Mouse (Mus musculus) MEL (cell line): Measurements from ENCODE around the gene Adam10. TPM values are rescaled to one million over a fixed set of nuclear protein-coding genes. Genes with fewer than 3 reads are reported as not detected.

Source experiments
- DNase-seq: peaks from one replicate; pipeline ENCODE4 v3.0.0; 2011; ENCODE audit warnings: low read depth, low spot score
- H3K27ac ChIP-seq: 2 replicates; pipeline ENCODE4 v1.5.1; 2012; ENCODE audit warnings: low read depth, mild to moderate bottlenecking, control low read depth, low read length, moderate library complexity; ENCODE audit not compliant: control insufficient read depth
- H3K27me3 ChIP-seq, 2 experiments: fragments of 150-350 bp in 1 of 2; sonication (generic) in 1 of 2; 2 replicates each; pipeline ENCODE4 v1.6.1; 2012; ENCODE audit warnings: low read length in 2 of 2, mild to moderate bottlenecking in 2 of 2, improper control_type of control experiment in 1 of 2, moderate library complexity in 1 of 2; ENCODE audit not compliant: insufficient read depth in 2 of 2, control insufficient read depth in 1 of 2
- H3K36me3 ChIP-seq, 2 experiments: 2 replicates each; pipeline ENCODE4 v1.6.1; 2012 to 2014; ENCODE audit warnings: low read length in 2 of 2, improper control_type of control experiment in 1 of 2, inconsistent platforms in 1 of 2, mild to moderate bottlenecking in 1 of 2; ENCODE audit not compliant: insufficient read depth in 2 of 2, control insufficient read depth in 1 of 2
- H3K4me1 ChIP-seq, 2 experiments: fragments of 150-350 bp in 1 of 2; sonication (generic) in 1 of 2; 2 replicates each; pipeline ENCODE4 v1.6.1; 2012; ENCODE audit warnings: low read length in 2 of 2, improper control_type of control experiment in 1 of 2, mild to moderate bottlenecking in 1 of 2; ENCODE audit not compliant: insufficient read depth in 2 of 2, control insufficient read depth in 1 of 2
- H3K4me3 ChIP-seq, 2 experiments: fragments of 150-350 bp in 1 of 2; sonication (generic) in 1 of 2; 2 replicates each; pipeline ENCODE4 v1.5.1; 2012; ENCODE audit warnings: low read depth in 2 of 2, low read length in 2 of 2, mild to moderate bottlenecking in 2 of 2, moderate library complexity in 2 of 2, control low read depth in 1 of 2, improper control_type of control experiment in 1 of 2; ENCODE audit not compliant: control insufficient read depth in 1 of 2, insufficient read depth in 1 of 2
- H3K79me2 ChIP-seq: 2 replicates; pipeline ENCODE4 v1.6.1; 2012; ENCODE audit warnings: mild to moderate bottlenecking, low read length, moderate library complexity; ENCODE audit not compliant: control insufficient read depth, poor library complexity, insufficient read depth
- H3K9ac ChIP-seq: 2 replicates; pipeline ENCODE4 v1.6.1; 2012; ENCODE audit warnings: low read depth, mild to moderate bottlenecking, control low read depth, low read length, moderate library complexity; ENCODE audit not compliant: control insufficient read depth, poor library complexity, severe bottlenecking
- H3K9me3 ChIP-seq: fragments of 150-350 bp; sonication (generic); replicated peaks from 2 replicates; pipeline ENCODE4 v1.6.1; 2012; ENCODE audit warnings: mild to moderate bottlenecking, low read length, improper control_type of control experiment, moderate library complexity; ENCODE audit not compliant: insufficient read depth
- CHD1 ChIP-seq: IDR thresholded peaks from 2 replicates; pipeline ENCODE4 v1.6.1; 2012; ENCODE audit warnings: low read depth, mild to moderate bottlenecking, inconsistent platforms, low read length, improper control_type of control experiment
- CHD2 ChIP-seq: IDR thresholded peaks from 2 replicates; pipeline ENCODE4 v1.6.1; 2011; ENCODE audit warnings: low read length, improper control_type of control experiment
- EP300 ChIP-seq, 2 experiments: IDR thresholded peaks; 2 replicates each; pipeline ENCODE4 v1.6.1; 2011; ENCODE audit warnings: improper control_type of control experiment in 2 of 2, low read length in 2 of 2, low read depth in 1 of 2, mild to moderate bottlenecking in 1 of 2
- GATA1 ChIP-seq: IDR thresholded peaks from 2 replicates; pipeline ENCODE4 v1.6.1; 2011; ENCODE audit warnings: low read depth, low read length, improper control_type of control experiment
- HCFC1 ChIP-seq: IDR thresholded peaks from 2 replicates; pipeline ENCODE4 v1.6.1; 2012; ENCODE audit warnings: low read depth, mild to moderate bottlenecking, inconsistent platforms, low read length, improper control_type of control experiment, moderate library complexity
- JUND ChIP-seq: IDR thresholded peaks from 2 replicates; pipeline ENCODE4 v1.6.1; 2011; ENCODE audit warnings: low read depth, mild to moderate bottlenecking, improper control_type of control experiment, low read length
- MAX ChIP-seq: IDR thresholded peaks from 2 replicates; pipeline ENCODE4 v1.6.1; 2011; ENCODE audit warnings: low read length, improper control_type of control experiment
- MAZ ChIP-seq: IDR thresholded peaks from 2 replicates; pipeline ENCODE4 v1.6.1; 2012; ENCODE audit warnings: low read depth, mild to moderate bottlenecking, inconsistent platforms, low read length, improper control_type of control experiment
- MEF2A ChIP-seq: IDR thresholded peaks from 2 replicates; pipeline ENCODE4 v1.6.1; 2014; ENCODE audit warnings: low read depth, mild to moderate bottlenecking, inconsistent platforms, low read length, improper control_type of control experiment; ENCODE audit not compliant: poor library complexity, insufficient replicate concordance, severe bottlenecking; ENCODE audit errors: extremely low read depth
- MXI1 ChIP-seq: IDR thresholded peaks from 2 replicates; pipeline ENCODE4 v1.6.1; 2011; ENCODE audit warnings: mild to moderate bottlenecking, low read depth, low read length, improper control_type of control experiment
- MYB ChIP-seq: IDR thresholded peaks from 2 replicates; pipeline ENCODE4 v1.6.1; 2011; ENCODE audit warnings: mild to moderate bottlenecking, low read depth, low read length, improper control_type of control experiment
- MYC ChIP-seq: IDR thresholded peaks from 2 replicates; pipeline ENCODE4 v1.6.1; 2011; ENCODE audit warnings: low read depth, mild to moderate bottlenecking, low read length, improper control_type of control experiment, moderate library complexity
- NRF1 ChIP-seq: IDR thresholded peaks from 2 replicates; pipeline ENCODE4 v1.6.1; 2014; ENCODE audit warnings: low read depth, mild to moderate bottlenecking, inconsistent platforms, low read length, improper control_type of control experiment, moderate library complexity; ENCODE audit not compliant: poor library complexity, insufficient read depth, severe bottlenecking
- POLR2A ChIP-seq, 2 experiments: IDR thresholded peaks; 2 replicates each; pipeline ENCODE4 v1.6.1; 2011 to 2012; ENCODE audit warnings: low read length in 2 of 2, mild to moderate bottlenecking in 2 of 2, control low read depth in 1 of 2, improper control_type of control experiment in 1 of 2, low read depth in 1 of 2, moderate library complexity in 1 of 2; ENCODE audit not compliant: control insufficient read depth in 1 of 2, insufficient read depth in 1 of 2, poor library complexity in 1 of 2
- POLR2AphosphoS5 ChIP-seq: IDR thresholded peaks from 2 replicates; pipeline ENCODE4 v1.6.1; 2012; ENCODE audit warnings: low read depth, borderline replicate concordance, mild to moderate bottlenecking, inconsistent platforms, low read length, moderate library complexity, mixed read lengths
- RAD21 ChIP-seq: IDR thresholded peaks from 2 replicates; pipeline ENCODE4 v1.6.1; 2011; ENCODE audit warnings: mild to moderate bottlenecking, low read depth, low read length, improper control_type of control experiment
- SIN3A ChIP-seq: IDR thresholded peaks from 2 replicates; pipeline ENCODE4 v1.6.1; 2012; ENCODE audit warnings: low read length, improper control_type of control experiment, inconsistent platforms
- TAL1 ChIP-seq: IDR thresholded peaks from 2 replicates; pipeline ENCODE4 v1.6.1; 2012; ENCODE audit warnings: mild to moderate bottlenecking, inconsistent platforms, low read length, moderate library complexity, mixed read lengths
- TBP ChIP-seq: IDR thresholded peaks from 2 replicates; pipeline ENCODE4 v1.8.0; 2011; ENCODE audit warnings: low read depth, low read length, improper control_type of control experiment
- UBTF ChIP-seq: IDR thresholded peaks from 2 replicates; pipeline ENCODE4 v1.6.1; 2012; ENCODE audit warnings: low read depth, mild to moderate bottlenecking, inconsistent platforms, low read length, improper control_type of control experiment, moderate library complexity, borderline replicate concordance; ENCODE audit not compliant: insufficient read depth
- USF2 ChIP-seq, 2 experiments: IDR thresholded peaks; 2 replicates each; pipeline ENCODE4 v1.6.1; 2011 to 2012; ENCODE audit warnings: improper control_type of control experiment in 2 of 2, low read length in 2 of 2, borderline replicate concordance in 1 of 2, inconsistent platforms in 1 of 2, low read depth in 1 of 2, mild to moderate bottlenecking in 1 of 2; ENCODE audit not compliant: insufficient read depth in 1 of 2
- ZKSCAN1 ChIP-seq: IDR thresholded peaks from 2 replicates; pipeline ENCODE4 v1.6.1; 2012; ENCODE audit warnings: low read depth, mild to moderate bottlenecking, inconsistent platforms, low read length, improper control_type of control experiment, moderate library complexity
- ZMIZ1 ChIP-seq: IDR thresholded peaks from 2 replicates; pipeline ENCODE4 v1.6.1; 2012; ENCODE audit warnings: low read depth, mild to moderate bottlenecking, inconsistent platforms, low read length, improper control_type of control experiment, moderate library complexity
- polyA plus RNA-seq, 2 experiments: library from polyadenylated mRNA; stranded (reverse) in 1 of 2; unstranded in 1 of 2; fragments of >175 nt in 1 of 2; fragments of >200 nt in 1 of 2; gene quantifications; 2 replicates each; pipeline versions ENCODE4 v1.2.1 to v1.2.4; 2012; ENCODE audit warnings: low replicate concordance in 2 of 2, low read depth in 1 of 2; ENCODE audit not compliant: insufficient read length in 2 of 2, insufficient read depth in 1 of 2, missing spikeins in 1 of 2
- total RNA-seq: library from RNA; depleted of rRNA; stranded (reverse); fragments of 300-350 nt; gene quantifications from 2 replicates; pipeline ENCODE4 v1.2.3, GENCODE M21; 2012

The Adam10 gene
- total and polyA plus RNA-seq, 3 experiments = 20.3 to 127 (median 52.0) TPM

- Histone ChIP-seq H3K27me3 (no peaks in the 10 kb centered on the region), H3K4me1 (peaks cover 0 to 4% of the 10 kb centered on the region in 2 experiments; a peak in 2 of 4 replicates), H3K9ac (no peak overlapping the region), H3K27ac (no peak overlapping the region), H3K4me3 (no peak overlapping the region)
- no peak for DNase-seq
- TF ChIP-seq ZMIZ1 = no peak
- no peak for TF ChIP-seq CHD2
- TF ChIP-seq MAZ = no peak
- no peak for TF ChIP-seq MXI1
- TF ChIP-seq TAL1 = no peak
- no peak for TF ChIP-seq MYC
- TF ChIP-seq MYB = no peak
- no peak for TF ChIP-seq SIN3A
- no peak for TF ChIP-seq CHD1
- no peak for TF ChIP-seq ZKSCAN1
- no peak for TF ChIP-seq POLR2A (IDR thresholded peaks at IDR 0.05; ENCODE audit: control insufficient read depth in 1 of 2, insufficient read depth in 1 of 2, low read depth in 1 of 2, low read length in 2 of 2, poor library complexity in 1 of 2)
- TF ChIP-seq GATA1 = no peak
- no peak for TF ChIP-seq JUND
- TF ChIP-seq USF2 (IDR thresholded peaks at IDR 0.05; ENCODE audit: borderline replicate concordance in 1 of 2, insufficient read depth in 1 of 2, low read depth in 1 of 2, low read length in 2 of 2) = no peak
- TF ChIP-seq POLR2AphosphoS5 = no peak
- TF ChIP-seq TBP = no peak
- TF ChIP-seq NRF1 = no peak
- no peak for TF ChIP-seq RAD21
- TF ChIP-seq MEF2A = no peak
- TF ChIP-seq, all 39 proteins: peak for 0
- peaks cover 8 to 10% of the 10 kb centered on the region in 2 experiments for H3K36me3 ChIP-seq
- H3K79me2 ChIP-seq = peaks cover 3% of the 10 kb centered on the region; the same call in 1 of the 2 replicates
- no peaks in the 10 kb centered on the region for H3K9me3 ChIP-seq
These were observed 27.6 kb downstream of the Adam10 start for GRCm38 (mm10) chr9:70706444-70706843.

DNA sequence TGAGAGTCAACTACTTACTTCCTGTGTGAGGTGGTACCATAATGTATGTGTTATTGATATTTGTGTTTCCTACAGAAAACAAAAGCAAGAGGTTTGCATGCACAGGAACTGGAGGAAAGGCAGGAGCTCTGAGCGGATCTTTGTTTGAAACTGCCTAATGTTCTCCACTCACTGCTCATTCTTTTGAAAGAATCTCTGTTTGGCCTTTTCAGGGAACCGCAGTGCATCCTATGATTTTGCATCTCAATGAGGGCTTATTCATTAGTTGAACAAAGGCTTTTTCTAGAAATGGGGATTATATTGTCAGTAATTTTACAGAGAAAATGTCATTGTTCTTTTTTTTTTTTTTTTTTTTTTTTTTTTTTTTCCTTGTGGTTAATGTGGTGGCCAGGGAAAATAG lies 50.7 kb downstream of the Adam10 start:
- no peak for DNase-seq
- no peaks in the 10 kb centered on the region for H3K27me3 ChIP-seq
- no peaks in the 10 kb centered on the region; the same call in 1 of the 2 replicates for H3K79me2 ChIP-seq
- H3K36me3 ChIP-seq = peaks cover 4 to 37% of the 10 kb centered on the region in 2 experiments; a peak in 3 of 4 replicates
- no peaks in the 10 kb centered on the region for H3K9me3 ChIP-seq
- H3K4me1 ChIP-seq = peaks cover 18 to 23% of the 10 kb centered on the region in 2 experiments
- no peak overlapping the region for H3K9ac ChIP-seq
- no peak overlapping the region for H3K27ac ChIP-seq
- no peak overlapping the region for H3K4me3 ChIP-seq
- TF ChIP-seq EP300 (IDR thresholded peaks at IDR 0.05; ENCODE audit: low read depth in 1 of 2, low read length in 2 of 2) (no peak), UBTF (no peak), HCFC1 (no peak), MAX (no peak), ZMIZ1 (no peak)
